Mouse (Mus musculus) spleen, postnatal 0 days (tissue): ENCODE results near the gene Gm21820. TPM values are rescaled to one million over a fixed set of nuclear protein-coding genes. Genes with fewer than 3 reads are reported as not detected.

Source experiments
- polyA plus RNA-seq: library from polyadenylated mRNA; unstranded; fragments of >200 nt; fragmentation: Nextera tagmentation; extraction: Ambion mirVana; gene quantifications from 2 replicates; pipeline ENCODE4 v1.2.1, GENCODE M21; 2015

The Gm21820 gene
- polyA plus RNA-seq = not detected in 2 replicates

DNA sequence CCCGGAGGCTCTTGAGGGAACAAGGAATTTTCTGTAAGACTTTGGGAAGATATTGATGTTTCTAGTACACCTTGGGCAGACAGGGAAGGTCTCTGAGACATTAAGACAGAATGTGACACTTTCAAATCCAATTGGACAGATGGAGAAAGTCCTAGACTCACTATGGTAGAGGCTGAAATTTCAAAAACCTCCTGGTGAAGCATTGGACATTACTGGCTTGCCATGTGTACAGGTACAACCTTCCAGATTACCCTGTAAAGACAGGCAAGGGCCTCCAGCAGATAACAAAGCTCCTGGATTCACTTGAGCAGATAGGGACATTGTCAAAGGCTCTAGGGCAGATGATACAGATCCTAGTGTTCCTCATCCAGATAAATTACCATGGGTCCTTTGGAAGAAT lies at the start of gene Gm21820:
Gm21820 (minus strand) TSS at position 101 of the 400 bp plus-strand sequence.

Other genes starting within 250 kb of the Gm21820 start
- gene Gm20918, start 205.5 kb downstream of the Gm21820 start, polyA plus RNA-seq = not detected in 2 replicates